Mouse (Mus musculus) liver, embryonic 18 days (tissue): ENCODE data around the gene Cd52. TPM values are rescaled to one million over a fixed set of nuclear protein-coding genes. Genes with fewer than 3 reads are reported as not detected.

Experiments used
- polyA plus RNA-seq: library from polyadenylated mRNA; depleted of rRNA; stranded (reverse); fragments of >200 nt; gene quantifications from 2 replicates; pipeline ENCODE4 v1.2.3, GENCODE M21; 2012; rRNA removed

Gene Cd52
- polyA plus RNA-seq, result 76.3 and 82.7 TPM in 2 replicates

DNA sequence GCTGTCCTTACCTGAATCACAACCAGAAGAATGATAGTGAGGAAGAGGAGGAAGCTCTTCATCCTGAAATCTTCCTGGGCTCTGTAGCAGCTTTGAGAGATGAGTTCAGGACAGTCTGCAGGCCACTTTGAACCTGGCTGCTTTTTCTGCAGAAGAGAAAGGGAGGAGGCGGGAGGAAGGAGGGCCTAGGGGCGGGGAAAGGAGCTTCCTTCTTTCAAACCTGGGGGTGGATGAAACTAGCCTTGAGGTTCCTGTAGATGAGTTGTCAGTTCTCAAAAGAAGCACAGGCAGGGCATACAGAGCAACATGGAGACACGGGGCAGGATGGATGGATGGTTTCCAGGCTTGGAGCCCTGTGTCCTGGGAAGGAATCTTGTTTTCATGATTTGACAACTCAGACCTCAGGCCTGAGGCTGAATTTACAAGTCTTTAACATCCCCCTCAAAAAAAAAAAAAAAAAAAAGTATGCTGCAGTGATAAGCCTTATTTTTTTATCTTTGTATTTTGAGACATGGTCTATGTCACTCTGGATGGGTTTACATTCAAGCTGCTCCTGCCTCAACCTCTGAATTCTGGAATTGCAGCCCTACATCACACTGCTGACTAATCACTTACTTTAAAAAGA, at the start of gene Cd52:
TSS of gene Cd52 (minus strand) at position 160 of the 625 bp plus-strand sequence.

DNA sequence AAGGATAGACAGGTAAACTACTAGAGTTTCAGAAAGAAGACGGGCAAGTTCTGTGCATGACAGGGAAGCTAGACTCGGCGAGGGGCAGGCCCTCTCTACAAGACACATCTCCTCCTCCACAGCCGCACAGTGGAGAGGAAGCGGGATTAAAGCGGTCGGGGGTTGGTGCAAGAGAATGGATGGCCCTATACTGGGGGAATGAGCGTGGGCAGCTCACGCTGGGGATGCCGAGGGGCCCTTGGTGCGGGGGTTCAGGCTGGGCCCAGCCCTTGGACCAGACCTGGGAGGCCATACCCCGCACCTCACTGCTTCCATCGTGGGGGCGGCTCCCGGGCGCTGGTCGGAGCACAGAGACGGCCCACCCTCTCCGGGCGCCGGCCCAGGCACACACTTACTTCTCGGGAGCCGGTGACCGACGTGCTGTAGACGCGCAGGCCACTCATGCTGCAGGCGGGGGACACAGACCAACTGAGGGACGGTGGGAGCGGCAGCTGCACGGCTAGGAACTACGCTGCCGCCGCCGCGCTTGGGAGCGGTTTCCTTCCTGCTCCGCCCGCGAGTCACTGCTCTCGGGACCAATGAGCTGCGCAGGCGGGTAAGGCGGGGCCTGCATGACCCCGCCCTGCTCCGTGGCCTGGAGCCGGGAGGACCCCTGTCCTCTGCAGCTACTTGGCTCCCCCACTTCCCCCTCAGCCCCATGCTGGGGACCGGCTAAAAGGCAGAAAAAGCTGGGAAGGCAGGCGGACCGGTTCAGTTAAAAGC, 33.5 kb upstream of the Cd52 start, which contains the start of gene Sh3bgrl3:
TSS of gene Sh3bgrl3 (minus strand) at position 569 of the 762 bp plus-strand sequence.

DNA sequence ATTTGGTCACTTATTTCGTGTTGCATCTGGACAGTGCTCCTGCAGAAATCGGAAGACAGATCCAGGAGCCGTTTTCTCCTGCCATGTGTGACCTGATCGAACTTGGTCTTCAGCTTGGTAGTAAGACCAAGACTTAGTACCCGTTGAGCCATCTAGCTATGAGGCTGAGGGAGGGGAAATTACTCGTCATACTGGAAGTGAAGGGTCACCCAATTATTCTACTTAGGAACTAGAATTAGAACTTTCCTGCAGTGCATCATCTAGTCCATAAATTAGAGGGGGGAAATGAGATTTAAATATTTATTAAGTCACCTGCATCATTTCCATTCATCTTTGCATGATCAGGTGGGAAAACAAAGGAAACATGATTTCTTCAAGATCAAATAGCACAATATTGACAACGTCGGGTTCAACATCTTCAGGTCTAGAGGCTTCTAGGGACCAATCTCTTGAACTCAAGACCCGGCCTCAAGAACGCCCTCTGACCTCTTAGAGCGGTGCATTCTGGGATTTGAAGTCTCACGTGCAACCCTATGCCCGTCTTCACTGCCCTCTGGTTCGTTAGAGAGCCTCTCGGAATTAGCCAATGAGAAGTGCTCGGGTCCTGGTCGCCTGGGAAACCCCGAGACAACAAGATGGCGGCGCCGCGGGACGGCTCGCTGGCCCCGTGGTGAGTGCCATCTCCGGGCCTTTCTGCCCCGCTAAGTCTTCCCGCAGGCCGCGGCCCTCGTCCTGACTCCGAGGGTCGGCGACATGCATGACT, 7.3 kb upstream of the Cd52 start, which contains the start of gene Ubxn11:
TSS of gene Ubxn11 (plus strand) at position 592 of the 763 bp plus-strand sequence.

DNA sequence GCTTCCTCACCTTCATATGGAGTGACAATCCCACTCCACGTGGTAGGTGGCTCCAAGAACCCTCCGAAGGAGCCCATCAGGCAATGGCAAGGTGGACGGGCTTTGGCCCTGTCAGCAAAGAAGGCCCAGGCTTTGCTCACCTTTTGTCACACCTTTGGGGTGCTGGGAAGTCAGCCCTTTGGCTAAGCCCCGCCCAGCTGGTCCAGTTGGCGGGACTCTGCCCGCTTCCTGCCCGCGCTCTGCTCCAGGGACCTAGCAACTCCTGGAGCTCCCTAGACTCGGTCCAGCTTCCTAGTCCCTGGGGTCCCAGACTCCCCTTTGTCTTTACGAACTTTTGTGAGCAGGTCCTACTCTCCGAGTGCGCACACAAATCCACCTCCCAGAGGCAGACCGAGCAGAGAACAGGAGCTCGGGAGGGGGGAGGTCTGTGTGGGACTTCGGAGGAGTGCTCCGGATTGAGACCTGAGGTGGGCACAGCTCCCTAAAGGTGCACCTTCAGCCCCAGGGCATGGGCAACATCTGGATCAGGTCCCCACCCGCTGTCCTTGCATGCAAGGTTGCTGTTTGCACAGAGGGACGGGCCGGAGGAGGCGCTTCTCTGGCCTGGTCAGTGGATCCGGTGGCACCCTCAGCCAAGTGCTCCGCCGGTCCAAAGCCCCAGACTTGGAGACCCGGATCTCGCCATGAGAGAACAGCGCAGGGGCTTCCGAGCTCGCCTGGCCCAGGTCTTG, 34.6 kb downstream of the Cd52 start, which contains the start of gene Crybg2:
TSS of gene Crybg2 (plus strand) at position 681 of the 731 bp plus-strand sequence.

DNA sequence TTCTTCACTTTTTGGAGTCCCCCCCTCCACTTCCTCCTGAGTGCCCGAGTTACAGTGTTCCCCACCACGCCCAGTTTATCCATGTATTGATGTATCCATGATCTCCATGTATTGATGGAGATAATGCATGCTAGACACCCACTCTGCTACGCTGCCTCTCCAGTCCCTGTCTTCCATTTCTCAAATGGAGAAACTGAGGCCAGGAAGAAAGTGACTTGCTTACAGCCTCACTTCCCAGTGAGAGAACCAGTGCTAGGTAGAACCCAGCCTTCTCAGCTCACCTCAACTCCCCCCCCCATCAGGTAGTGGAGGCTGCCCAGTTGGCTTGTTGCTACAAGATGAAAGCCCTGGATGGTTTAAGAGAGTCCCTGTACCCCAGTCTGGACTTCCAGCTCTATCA, 41.3 kb downstream of the Cd52 start, which contains the start of gene Zfp683:
TSS of gene Zfp683 (plus strand) at position 301 of the 400 bp plus-strand sequence.

Other genes with a start within 250 kb of the Cd52 start
- gene Rps6ka1, start 207.3 kb downstream of the Cd52 start, polyA plus RNA-seq, result 26.8 and 32.6 TPM in 2 replicates
- gene Hmgn2, start 126.4 kb downstream of the Cd52 start, polyA plus RNA-seq, result 189 and 209 TPM in 2 replicates
- gene Dhdds, start 94.2 kb downstream of the Cd52 start, polyA plus RNA-seq, result 13.7 and 17.0 TPM in 2 replicates
- gene Lin28a, start 76.2 kb downstream of the Cd52 start, polyA plus RNA-seq, result 2.5 and 2.7 TPM in 2 replicates
- gene Zfp683, start 41.2 kb downstream of the Cd52 start, polyA plus RNA-seq, result 0.16 and 0.19 TPM in 2 replicates
- 0.42 and 0.64 TPM in 2 replicates for gene Crybg2, start 34.3 kb downstream of the Cd52 start, polyA plus RNA-seq
- 1.2 and 1.6 TPM in 2 replicates for gene Ubxn11, start 7.5 kb upstream of the Cd52 start, polyA plus RNA-seq
- 108 and 113 TPM in 2 replicates for gene Sh3bgrl3, start 33.7 kb upstream of the Cd52 start, polyA plus RNA-seq
- 19.8 and 21.9 TPM in 2 replicates for gene Cep85, start 92.0 kb upstream of the Cd52 start, polyA plus RNA-seq
- not detected in 2 replicates for gene Gm7534, start 107.9 kb upstream of the Cd52 start, polyA plus RNA-seq
- gene Catsper4, start 132.3 kb upstream of the Cd52 start, polyA plus RNA-seq, result 0.01 and 0.02 TPM in 2 replicates
- gene Cnksr1, start 143.3 kb upstream of the Cd52 start, polyA plus RNA-seq, result 0.17 and 0.25 TPM in 2 replicates
- not detected in 2 replicates for gene E130218I03Rik, start 148.6 kb upstream of the Cd52 start, polyA plus RNA-seq
- gene Zfp593, start 150.5 kb upstream of the Cd52 start, polyA plus RNA-seq, result 4.9 and 5.3 TPM in 2 replicates
- not detected in 2 replicates for gene Gm30191, start 151.9 kb upstream of the Cd52 start, polyA plus RNA-seq
- gene Grrp1, start 159.0 kb upstream of the Cd52 start, polyA plus RNA-seq, result 1.3 and 1.4 TPM in 2 replicates
- gene Pdik1l, start 192.8 kb upstream of the Cd52 start, polyA plus RNA-seq, result 3.4 TPM in 2 replicates
- gene Trim63, start 220.0 kb upstream of the Cd52 start, polyA plus RNA-seq, result 0.14 and 0.17 TPM in 2 replicates
- 0.01 and 0.02 TPM in 2 replicates for gene Slc30a2, start 248.1 kb upstream of the Cd52 start, polyA plus RNA-seq